In the genomic region with DNA sequence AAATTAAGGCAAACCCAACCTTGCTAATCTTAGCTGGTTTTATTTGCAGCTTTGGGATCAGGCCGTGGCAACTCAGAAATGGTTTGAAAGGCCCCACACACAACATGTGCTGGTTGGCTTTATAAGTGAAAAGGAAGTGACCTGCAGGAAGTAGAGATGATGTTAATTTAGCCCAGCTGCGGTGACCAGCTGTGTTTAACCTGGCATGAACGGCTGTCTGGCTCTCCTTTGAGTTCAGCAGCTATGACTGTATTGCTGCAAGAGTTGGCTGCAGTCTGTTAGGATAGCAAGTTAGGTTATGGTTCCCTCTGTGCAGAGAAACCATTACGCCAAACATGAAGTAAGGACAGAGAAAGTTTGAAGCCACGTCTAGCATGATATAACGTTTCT, we compare ENCODE assay signal across 21 mouse cellular contexts. TPM values are rescaled to one million over a fixed set of nuclear protein-coding genes. Genes with fewer than 3 reads are reported as not detected.
A peak's percentile ranks its signal among the peaks of the same experiment; 100 is the strongest.
DNase-seq lines count a peak whose midpoint lies in the region; ATAC-seq lines count a peak whose summit lies in the region.
"Had no signal": no experiment of that assay in that cellular context is flagged by ENCODE, and none has a peak within 500 bp of the region (broad histone marks: within the 10 kb centered on the region; RNA-seq: fewer than 3 reads in every experiment).

No protein-coding gene starts in this region.

- H3K27me3 ChIP-seq in heart, embryonic 11.5 days (ENCODE audit: control insufficient read depth, insufficient read depth, low read length) = no peaks in the 10 kb centered on the region
- peaks cover 11% of the 10 kb centered on the region for H3K27me3 ChIP-seq in embryonic facial prominence, embryonic 10.5 days (replicated peaks; ENCODE audit: low read depth, poor library complexity, severe bottlenecking)
- H3K27me3 ChIP-seq in limb, embryonic 11.5 days (ENCODE audit: control insufficient read depth, insufficient read depth, low read length) = no peaks in the 10 kb centered on the region
- no peaks in the 10 kb centered on the region for H3K27me3 ChIP-seq in hindbrain, embryonic 13.5 days
- H3K27me3 ChIP-seq: forebrain, embryonic 13.5 days; heart, embryonic 15.5 days; kidney, embryonic 15.5 days; lung, embryonic 15.5 days; stomach, embryonic 15.5 days had no signal

- no peak overlapping the region for H3K9ac ChIP-seq in heart, embryonic 11.5 days (ENCODE audit: low read depth, low read length)
- no peak overlapping the region for H3K9ac ChIP-seq in limb, embryonic 11.5 days (ENCODE audit: low read length)
- no peak overlapping the region for H3K9ac ChIP-seq in hindbrain, embryonic 13.5 days
- H3K9ac ChIP-seq: embryonic facial prominence, embryonic 13.5 days; forebrain, embryonic 13.5 days; heart, embryonic 15.5 days; kidney, embryonic 15.5 days; lung, embryonic 15.5 days; stomach, embryonic 15.5 days had no signal

- H3K4me2 ChIP-seq in heart, embryonic 11.5 days = no peak overlapping the region
- no peak overlapping the region for H3K4me2 ChIP-seq in limb, embryonic 11.5 days (ENCODE audit: low read depth, severe bottlenecking)
- no peak overlapping the region for H3K4me2 ChIP-seq in hindbrain, embryonic 13.5 days
- H3K4me2 ChIP-seq: embryonic facial prominence, embryonic 13.5 days; forebrain, embryonic 13.5 days; heart, embryonic 15.5 days; kidney, embryonic 15.5 days; lung, embryonic 15.5 days; stomach, embryonic 15.5 days had no signal

- H3K4me1 ChIP-seq in heart, embryonic 11.5 days (ENCODE audit: control insufficient read depth, insufficient read depth, low read length) = no peaks in the 10 kb centered on the region
- H3K4me1 ChIP-seq in embryonic facial prominence, embryonic 10.5 days = no peaks in the 10 kb centered on the region
- H3K4me1 ChIP-seq in limb, embryonic 11.5 days (ENCODE audit: control insufficient read depth, insufficient read depth, low read length) = no peaks in the 10 kb centered on the region
- H3K4me1 ChIP-seq in hindbrain, embryonic 13.5 days (replicated peaks) = no peaks in the 10 kb centered on the region
- H3K4me1 ChIP-seq: embryonic facial prominence, embryonic 13.5 days; forebrain, embryonic 13.5 days; heart, embryonic 15.5 days; kidney, embryonic 15.5 days; lung, embryonic 15.5 days; midbrain, embryonic 10.5 days; stomach, embryonic 15.5 days had no signal

- DNase-seq in heart, adult 9 months (ENCODE audit: low spot score in 2 of 2) = peak; percentile 28 to 41
- peak; percentile 66 for DNase-seq in 416B (ENCODE audit: low read depth)
- DNase-seq in embryonic facial prominence, embryonic 10.5 days (ENCODE audit: low spot score) = peak; percentile 34
- DNase-seq in limb, embryonic 11.5 days (ENCODE audit: low spot score) = peak; percentile 47
- no peak for DNase-seq in kidney, adult 18-20 months
- DNase-seq in frontal cortex, postnatal 14 days (ENCODE audit: low spot score in 2 of 2) = no peak
- DNase-seq: cerebellum, adult 11 months; cerebellum, postnatal 25 days; liver; retina, postnatal 1 day; thymus, postnatal 14 days had no signal

- no peak for ATAC-seq in heart, embryonic 11.5 days (replicated peaks; ENCODE audit: insufficient number of reproducible peaks, low FRiP score, low TSS enrichment)
- no peak for ATAC-seq in limb, embryonic 11.5 days (ENCODE audit: insufficient number of reproducible peaks, low FRiP score, low TSS enrichment, low read depth)
- no peak for ATAC-seq in hindbrain, embryonic 13.5 days (ENCODE audit: low FRiP score)
- ATAC-seq: forebrain, embryonic 13.5 days; inflammation-experienced regulatory T-cells, adult 6 months had no signal

- H3K4me3 ChIP-seq in heart, embryonic 11.5 days (ENCODE audit: low read depth, low read length) = no peak overlapping the region
- H3K4me3 ChIP-seq in embryonic facial prominence, embryonic 10.5 days = no peak overlapping the region
- no peak overlapping the region for H3K4me3 ChIP-seq in limb, embryonic 11.5 days (ENCODE audit: low read depth, low read length)
- H3K4me3 ChIP-seq in hindbrain, embryonic 13.5 days = no peak overlapping the region
- H3K4me3 ChIP-seq: embryonic facial prominence, embryonic 13.5 days; forebrain, embryonic 13.5 days; heart, embryonic 15.5 days; kidney, embryonic 15.5 days; lung, embryonic 15.5 days; midbrain, embryonic 10.5 days; stomach, embryonic 15.5 days had no signal

- H3K36me3 ChIP-seq in heart, embryonic 11.5 days (ENCODE audit: control insufficient read depth, insufficient read depth, low read length) = no peaks in the 10 kb centered on the region
- H3K36me3 ChIP-seq in embryonic facial prominence, embryonic 10.5 days (replicated peaks) = no peaks in the 10 kb centered on the region
- no peaks in the 10 kb centered on the region for H3K36me3 ChIP-seq in limb, embryonic 11.5 days (ENCODE audit: control insufficient read depth, insufficient read depth, low read length)
- H3K36me3 ChIP-seq in hindbrain, embryonic 13.5 days = no peaks in the 10 kb centered on the region
- H3K36me3 ChIP-seq: embryonic facial prominence, embryonic 13.5 days; heart, embryonic 15.5 days; kidney, embryonic 15.5 days; lung, embryonic 15.5 days; midbrain, embryonic 10.5 days; stomach, embryonic 15.5 days had no signal

- 73% methylated on average over 6 of the region's 6 CpGs for WGBS in heart, embryonic 11.5 days (ENCODE audit: insufficient replicate concordance)
- 70% methylated on average over 6 of the region's 6 CpGs for whole genome bisulfite sequencing in embryonic facial prominence, embryonic 10.5 days
- WGBS in limb, embryonic 11.5 days = 63% methylated on average over 6 of the region's 6 CpGs
- 87% methylated on average over 6 of the region's 6 CpGs for WGBS in hindbrain, embryonic 13.5 days

- H3K27ac ChIP-seq in heart, embryonic 11.5 days (ENCODE audit: low read depth, low read length) = no peak overlapping the region
- no peak overlapping the region for H3K27ac ChIP-seq in embryonic facial prominence, embryonic 10.5 days (replicated peaks)
- H3K27ac ChIP-seq in limb, embryonic 11.5 days (replicated peaks; ENCODE audit: low read depth, low read length) = no peak overlapping the region
- no peak overlapping the region for H3K27ac ChIP-seq in hindbrain, embryonic 13.5 days
- H3K27ac ChIP-seq: embryonic facial prominence, embryonic 13.5 days; forebrain, embryonic 13.5 days; heart, embryonic 15.5 days; kidney, embryonic 15.5 days; lung, embryonic 15.5 days; midbrain, embryonic 10.5 days; stomach, embryonic 15.5 days had no signal

- H3K9me3 ChIP-seq in heart, embryonic 11.5 days (replicated peaks; ENCODE audit: control insufficient read depth, low read length) = no peaks in the 10 kb centered on the region
- H3K9me3 ChIP-seq in embryonic facial prominence, embryonic 10.5 days = no peaks in the 10 kb centered on the region
- H3K9me3 ChIP-seq in limb, embryonic 11.5 days (ENCODE audit: control insufficient read depth, low read length) = no peaks in the 10 kb centered on the region
- H3K9me3 ChIP-seq in hindbrain, embryonic 13.5 days = no peaks in the 10 kb centered on the region
- H3K9me3 ChIP-seq: embryonic facial prominence, embryonic 13.5 days; forebrain, embryonic 13.5 days; heart, embryonic 15.5 days; kidney, embryonic 15.5 days; lung, embryonic 15.5 days; midbrain, embryonic 10.5 days; stomach, embryonic 15.5 days had no signal

RNA-seq across cellular contexts. Expression of gene Mepe, which starts 20.1 kb away (rescaled TPM):
- not detected in 2 replicates for polyA plus RNA-seq in heart, embryonic 11.5 days (2014; fragmentation: Nextera tagmentation; extraction: Ambion mirVana)
- not detected in 2 replicates for polyA plus RNA-seq in embryonic facial prominence, embryonic 10.5 days (2016; fragmentation: Nextera tagmentation; extraction: Ambion mirVana)
- polyA plus RNA-seq in limb, embryonic 11.5 days (2014; fragmentation: Nextera tagmentation; extraction: Ambion mirVana) = not detected in 2 replicates
- not detected in 2 replicates for polyA plus RNA-seq in hindbrain, embryonic 13.5 days (2015; fragmentation: Nextera tagmentation; extraction: Ambion mirVana)
- polyA plus RNA-seq: embryonic facial prominence, embryonic 13.5 days; forebrain, embryonic 13.5 days; heart, embryonic 15.5 days; inflammation-experienced regulatory T-cells, adult 6 months; kidney, embryonic 15.5 days; lung, embryonic 15.5 days; midbrain, embryonic 10.5 days; stomach, embryonic 15.5 days had no signal

RNA-seq across cellular contexts. Expression of gene Ibsp, which starts 46.3 kb away (rescaled TPM):
- polyA plus RNA-seq in heart, embryonic 11.5 days (2014; fragmentation: Nextera tagmentation; extraction: Ambion mirVana) = not detected in 2 replicates
- 0.20 and 0.28 TPM in 2 replicates for polyA plus RNA-seq in embryonic facial prominence, embryonic 10.5 days (2016; fragmentation: Nextera tagmentation; extraction: Ambion mirVana)
- not detected in 2 replicates for polyA plus RNA-seq in limb, embryonic 11.5 days (2014; fragmentation: Nextera tagmentation; extraction: Ambion mirVana)
- 2.0 TPM in 1 of 2 replicates, not detected in the other for polyA plus RNA-seq in hindbrain, embryonic 13.5 days (2015; fragmentation: Nextera tagmentation; extraction: Ambion mirVana)
- polyA plus RNA-seq: inflammation-experienced regulatory T-cells, adult 6 months had no signal

Comparison
In these comparisons a context has a peak if more than half of its experiments do, and no peak if none do; other contexts are left out.
1. DNase-seq: peak in heart, adult 9 months (2 of 2), 416B (single experiment), embryonic facial prominence, embryonic 10.5 days (single experiment) and limb, embryonic 11.5 days (single experiment); none in kidney, adult 18-20 months (single experiment) and frontal cortex, postnatal 14 days (0 of 2).